Mouse (Mus musculus) limb, embryonic 13.5 days (tissue): ENCODE measurements around the gene Frs3. TPM values are rescaled to one million over a fixed set of nuclear protein-coding genes. Genes with fewer than 3 reads are reported as not detected.

Experiments
- ATAC-seq: fragments of 200-750 bp; cut with Nextera tagmentation; 2 replicates; pipeline ENCODE4 v1.8.0; 2017; ENCODE audit warnings: low read depth, moderate number of reproducible peaks, moderate TSS enrichment; ENCODE audit not compliant: low FRiP score
- H3K27ac ChIP-seq: fragments of 300-500 bp; sonication (generic); 2 replicates; pipeline ENCODE4 v1.5.1; 2015; ENCODE audit warnings: inconsistent platforms, mild to moderate bottlenecking, moderate library complexity
- H3K27me3 ChIP-seq: fragments of 300-500 bp; sonication (generic); 2 replicates; pipeline ENCODE4 v1.6.1; 2015; ENCODE audit warnings: mild to moderate bottlenecking, inconsistent platforms
- H3K36me3 ChIP-seq: fragments of 300-500 bp; sonication (generic); 2 replicates; pipeline ENCODE4 v1.6.1; 2015; ENCODE audit warnings: inconsistent platforms, mild to moderate bottlenecking, moderate library complexity
- H3K4me1 ChIP-seq: fragments of 300-500 bp; sonication (generic); 2 replicates; pipeline ENCODE4 v1.6.1; 2015; ENCODE audit warnings: inconsistent platforms
- H3K4me2 ChIP-seq: fragments of 300-500 bp; sonication (generic); replicated peaks from 2 replicates; pipeline ENCODE4 v1.6.1; 2015; ENCODE audit warnings: inconsistent platforms, mild to moderate bottlenecking, moderate library complexity
- H3K4me3 ChIP-seq: fragments of 300-500 bp; sonication (generic); 2 replicates; pipeline ENCODE4 v1.5.1; 2015; ENCODE audit warnings: moderate library complexity, mild to moderate bottlenecking, inconsistent platforms
- H3K9ac ChIP-seq: fragments of 300-500 bp; sonication (generic); 2 replicates; pipeline ENCODE4 v1.6.1; 2015; ENCODE audit warnings: mild to moderate bottlenecking, inconsistent platforms
- H3K9me3 ChIP-seq: fragments of 300-500 bp; sonication (generic); 2 replicates; pipeline ENCODE4 v1.6.1; 2016; ENCODE audit warnings: inconsistent platforms
- WGBS: fragments of 180-500 bp; shearing (Covaris S2); methylation state at CpG from one replicate; pipeline ENCODE4 v1.1.7; 2015; 5-methylcytosine and 5-hydroxymethylcytosine counted together
- polyA plus RNA-seq: library from polyadenylated mRNA; unstranded; fragments of >200 nt; fragmentation: Nextera tagmentation; extraction: Ambion mirVana; gene quantifications from 2 replicates; pipeline ENCODE4 v1.2.1, GENCODE M21; 2015

Gene Frs3
- polyA plus RNA-seq, 1 experiment from 2014 or later, result 6.3 TPM

DNA sequence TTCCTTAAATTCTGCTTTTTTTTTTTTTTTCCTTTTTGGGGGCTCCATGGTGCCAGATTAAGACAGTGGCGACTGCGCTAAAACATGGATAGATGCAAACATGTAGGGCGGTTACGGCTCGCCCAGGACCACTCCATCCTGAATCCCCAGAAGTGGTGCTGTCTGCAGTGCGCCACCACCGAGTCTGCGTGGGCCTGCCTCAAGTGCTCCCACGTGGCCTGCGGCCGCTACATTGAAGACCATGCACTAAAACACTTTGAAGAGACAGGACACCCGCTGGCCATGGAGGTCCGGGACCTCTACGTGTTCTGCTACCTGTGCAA, 16.9 kb upstream of the Frs3 start:
- 15% methylated on average over 14 of the region's 14 CpGs for WGBS
- H3K27ac ChIP-seq, result no peak overlapping the region
- peak overlapping the region; percentile 48 for H3K4me3 ChIP-seq
- peak overlapping the region; percentile 89 for H3K4me2 ChIP-seq
- peak overlapping the region; percentile 68 for H3K9ac ChIP-seq
- peak; percentile 52 for ATAC-seq
- no peaks in the 10 kb centered on the region for H3K9me3 ChIP-seq
- peaks cover 19% of the 10 kb centered on the region for H3K36me3 ChIP-seq
- peaks cover 23% of the 10 kb centered on the region for H3K27me3 ChIP-seq
- peaks cover 15% of the 10 kb centered on the region for H3K4me1 ChIP-seq

DNA sequence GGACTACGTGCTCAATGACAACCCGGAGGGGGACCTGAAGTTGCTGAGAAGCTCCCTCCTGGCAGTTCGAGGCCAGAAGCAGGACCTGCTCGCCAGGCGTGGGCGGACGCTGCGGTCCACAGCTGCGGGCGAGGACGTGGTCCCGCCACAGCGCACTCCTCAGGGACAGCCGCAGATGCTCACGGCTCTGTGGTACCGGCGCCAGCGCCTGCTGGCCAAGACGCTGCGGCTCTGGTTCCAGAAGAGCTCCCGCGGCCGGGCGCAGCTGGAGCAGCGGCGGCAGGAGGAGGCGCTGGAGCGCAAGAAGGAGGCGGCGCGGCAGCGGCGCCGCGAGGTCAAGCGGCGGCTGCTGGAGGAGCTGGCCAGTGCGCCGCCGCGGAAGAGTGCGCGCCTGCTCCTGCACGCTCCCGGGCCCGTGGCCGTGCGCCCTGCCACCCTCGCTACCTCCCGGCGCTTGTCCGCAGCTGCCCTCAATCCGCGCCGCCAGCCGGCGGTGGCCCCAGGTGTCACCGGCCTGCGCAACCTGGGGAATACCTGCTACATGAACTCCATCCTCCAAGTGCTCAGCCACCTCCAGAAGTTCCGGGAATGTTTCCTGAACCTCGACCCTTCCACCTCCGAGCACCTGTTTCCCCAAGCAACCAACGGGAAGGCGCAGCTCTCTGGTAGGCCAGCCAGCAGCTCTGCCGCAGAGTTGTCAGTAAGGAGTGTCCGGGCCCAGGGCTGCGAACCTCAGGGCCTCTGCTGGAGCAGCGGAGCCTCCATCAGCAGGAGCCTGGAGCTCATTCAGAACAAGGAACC, 16.3 kb upstream of the Frs3 start:
- Histone ChIP-seq H3K4me2 (peak overlapping the region; percentile 89), H3K27me3 (peaks cover 23% of the 10 kb centered on the region), H3K4me3 (peak overlapping the region; percentile 48), H3K4me1 (peaks cover 15% of the 10 kb centered on the region), H3K27ac (no peak overlapping the region), H3K9ac (peak overlapping the region; percentile 68), H3K36me3 (peaks cover 19% of the 10 kb centered on the region), H3K9me3 (no peaks in the 10 kb centered on the region)
- peak; percentile 83 for ATAC-seq
- WGBS, result 5% methylated on average over 60 of the region's 68 CpGs

DNA sequence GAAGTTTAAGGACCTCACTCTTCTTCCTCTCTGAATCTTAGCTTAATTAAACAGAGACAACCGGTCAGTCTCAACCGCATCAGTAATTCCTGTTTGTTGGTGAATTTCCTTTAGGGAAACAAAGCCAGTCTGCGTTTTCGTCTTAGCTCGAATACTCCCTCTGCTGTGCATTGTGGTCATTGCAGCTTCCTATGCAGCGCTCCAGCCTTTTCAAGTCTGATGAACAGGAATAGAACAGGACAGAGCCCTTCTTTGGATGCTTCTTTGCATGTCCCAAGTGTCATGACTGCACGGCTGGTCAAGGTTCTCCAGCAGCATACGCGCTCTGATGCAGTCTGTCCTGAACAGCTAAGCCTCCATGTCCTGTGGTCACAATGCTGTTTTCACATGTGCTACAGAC, 12.2 kb upstream of the Frs3 start:
- no peak for ATAC-seq
- Histone ChIP-seq H3K9ac (no peak overlapping the region), H3K4me1 (peaks cover 15% of the 10 kb centered on the region), H3K27me3 (peaks cover 13% of the 10 kb centered on the region), H3K36me3 (peaks cover 54% of the 10 kb centered on the region), H3K4me3 (no peak overlapping the region), H3K9me3 (no peaks in the 10 kb centered on the region), H3K4me2 (no peak overlapping the region), H3K27ac (no peak overlapping the region)
- 25% methylated on average over 9 of the region's 9 CpGs for WGBS

DNA sequence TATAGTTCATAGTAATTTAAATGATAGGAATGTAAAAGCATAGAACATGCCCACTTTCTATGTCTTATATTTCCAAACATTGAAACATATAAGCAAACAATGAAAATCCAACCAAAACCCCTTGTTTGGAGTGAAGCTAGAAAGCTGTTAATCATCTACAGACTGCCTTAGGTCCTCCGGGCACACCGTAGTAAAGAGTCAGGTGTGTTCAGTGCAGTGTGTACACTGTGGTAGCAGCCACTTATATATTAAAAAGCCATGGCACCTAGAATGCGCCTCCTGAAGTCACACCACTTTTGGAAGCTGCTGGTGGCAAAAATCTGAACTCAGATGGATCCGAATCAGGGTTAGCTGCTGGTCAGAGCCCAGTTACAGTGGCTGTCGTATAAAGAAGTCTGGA, 10.6 kb upstream of the Frs3 start:
- WGBS, result 87% methylated on average over 5 of the region's 5 CpGs
- Histone ChIP-seq H3K9ac (no peak overlapping the region), H3K4me2 (no peak overlapping the region), H3K36me3 (peaks cover 64% of the 10 kb centered on the region), H3K4me1 (peaks cover under 1% of the 10 kb centered on the region), H3K4me3 (no peak overlapping the region), H3K27ac (no peak overlapping the region), H3K9me3 (no peaks in the 10 kb centered on the region), H3K27me3 (peaks cover 1% of the 10 kb centered on the region)
- no peak for ATAC-seq

DNA sequence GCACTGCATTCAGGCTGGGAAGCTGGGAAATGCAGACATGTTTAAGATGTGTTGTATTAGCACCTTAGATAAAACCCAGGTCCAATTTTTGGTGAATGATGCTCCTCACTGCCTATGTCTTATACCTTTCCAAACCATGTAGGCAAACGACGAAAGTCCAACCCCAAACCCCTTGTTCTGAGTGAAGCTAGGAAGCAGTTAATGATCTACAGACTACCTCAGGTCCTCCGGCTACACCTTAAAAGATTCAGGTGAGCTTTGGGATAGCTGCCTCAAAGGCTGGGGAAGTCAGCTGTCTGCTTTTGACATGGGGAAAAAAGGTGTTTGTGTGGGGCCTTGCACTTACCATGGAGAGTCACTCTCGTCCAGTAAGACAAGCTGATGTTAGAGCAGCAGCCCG, 10.1 kb upstream of the Frs3 start:
- ATAC-seq, result no peak
- Histone ChIP-seq H3K27me3 (no peaks in the 10 kb centered on the region), H3K36me3 (peaks cover 67% of the 10 kb centered on the region), H3K9ac (no peak overlapping the region), H3K4me1 (no peaks in the 10 kb centered on the region), H3K4me2 (no peak overlapping the region), H3K9me3 (no peaks in the 10 kb centered on the region), H3K4me3 (no peak overlapping the region), H3K27ac (no peak overlapping the region)
- WGBS, result 88% methylated on average over 5 of the region's 5 CpGs

DNA sequence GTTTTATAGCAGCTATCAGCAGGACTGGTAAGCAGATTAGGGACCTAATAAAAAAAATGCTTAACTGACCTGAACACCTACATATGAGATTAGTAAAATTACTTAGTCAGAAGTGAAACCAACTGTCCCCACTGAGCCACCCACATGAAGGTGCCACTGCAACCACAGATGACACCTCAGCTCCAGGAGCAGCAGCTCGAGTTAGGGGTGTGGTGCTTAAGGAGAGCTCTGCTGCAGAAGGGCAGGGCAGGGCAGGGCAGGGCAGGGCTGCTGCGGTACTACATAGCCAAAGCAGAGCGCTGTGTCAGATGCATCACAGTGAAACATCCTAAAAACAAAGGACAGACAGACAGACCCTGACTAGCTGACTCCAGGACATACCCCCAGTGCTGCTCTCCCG, 6.0 kb upstream of the Frs3 start:
- no peak overlapping the region for H3K4me3 ChIP-seq
- H3K9ac ChIP-seq, result no peak overlapping the region
- H3K4me1 ChIP-seq, result peaks cover 9% of the 10 kb centered on the region
- no peak overlapping the region for H3K4me2 ChIP-seq
- WGBS, result 78% methylated on average over 4 of the region's 4 CpGs
- peaks cover 76% of the 10 kb centered on the region for H3K36me3 ChIP-seq
- H3K27me3 ChIP-seq, result no peaks in the 10 kb centered on the region
- H3K9me3 ChIP-seq, result no peaks in the 10 kb centered on the region
- H3K27ac ChIP-seq, result no peak overlapping the region
- ATAC-seq, result no peak

DNA sequence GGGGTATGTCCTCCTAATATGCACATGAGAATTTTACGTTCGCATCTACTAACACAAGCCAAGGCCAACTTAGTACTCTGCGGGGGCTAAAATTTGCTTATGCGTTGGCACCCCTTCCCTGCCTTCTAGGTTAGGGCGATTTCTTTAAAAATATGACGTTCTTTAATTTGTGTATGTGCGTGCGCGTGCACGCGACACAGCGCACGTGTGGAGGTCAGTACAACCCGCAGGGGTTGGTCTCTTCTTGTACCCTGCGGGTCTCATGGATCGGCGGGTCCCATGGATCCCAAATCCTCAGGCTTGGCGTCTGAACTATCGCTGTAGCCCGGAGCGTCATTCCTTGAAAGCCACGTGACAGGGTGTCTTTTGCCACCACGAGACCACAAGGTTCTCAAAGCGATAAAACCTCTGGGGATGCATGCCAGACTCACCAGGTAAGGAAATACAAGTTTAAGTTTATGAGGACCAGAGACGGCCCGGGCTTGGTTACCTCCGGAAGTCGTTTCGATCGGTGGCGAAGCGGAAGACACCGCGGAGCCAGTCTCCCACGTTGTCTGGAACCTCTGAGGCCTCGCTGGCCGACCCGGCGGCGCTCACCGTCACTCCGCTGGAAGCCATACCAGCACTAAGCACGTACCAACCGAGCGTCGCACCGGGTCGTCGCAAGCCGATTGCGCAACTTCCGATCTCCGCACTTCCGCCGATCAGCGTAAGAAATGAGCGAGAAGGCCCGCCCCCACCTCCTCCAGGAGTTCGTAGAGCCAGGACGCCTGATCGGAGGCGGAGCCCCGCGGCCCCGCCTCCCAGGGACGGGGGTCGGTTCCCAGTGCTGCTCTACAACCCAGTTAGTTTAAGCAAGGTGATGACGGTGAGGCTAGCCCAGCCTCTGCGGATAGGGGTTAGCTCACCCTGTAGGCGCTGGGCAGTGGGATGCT, 1.2 kb upstream of the Frs3 start:
- Histone ChIP-seq H3K27ac (peak overlapping the region; percentile 73; the same call in 1 of the 2 replicates), H3K9me3 (no peaks in the 10 kb centered on the region), H3K9ac (peak overlapping the region; percentile 83), H3K36me3 (peaks cover 34% of the 10 kb centered on the region), H3K4me3 (peak overlapping the region; percentile 89), H3K4me2 (peak overlapping the region; percentile 97), H3K27me3 (0 out of 2 replicates have a peak, but pooled peaks cover 1% of the 10 kb centered on the region), H3K4me1 (peaks cover 24% of the 10 kb centered on the region)
- peak; percentile 92 for ATAC-seq
- under 1% methylated on average over 70 of the region's 70 CpGs for WGBS

DNA sequence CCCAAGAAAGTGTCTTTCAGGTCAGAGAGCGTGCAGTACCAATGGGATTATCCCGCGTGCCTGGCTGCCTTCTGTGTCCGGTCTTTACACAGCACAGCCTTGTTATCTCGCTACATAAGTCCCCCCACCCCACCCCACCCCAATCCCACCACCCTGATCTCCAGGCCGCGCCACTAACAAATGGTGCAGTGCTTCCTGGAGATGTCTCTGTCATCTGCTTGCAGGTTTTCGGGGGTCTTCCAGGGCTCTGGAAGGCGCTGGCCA, 554 bp upstream of the Frs3 start, which contains the start of gene Tomm6:
TSS of gene Tomm6 (minus strand) at position 43 of the 264 bp plus-strand sequence.
- Histone ChIP-seq H3K4me2 (peak within 1 kb of the TSS; percentile 97), H3K9me3 (no peaks in the 10 kb centered on the region), H3K27me3 (0 out of 2 replicates have a peak, but pooled peaks cover 7% of the 10 kb centered on the region), H3K36me3 (peaks cover 28% of the 10 kb centered on the region), H3K4me3 (peak within 1 kb of the TSS; percentile 89), H3K4me1 (peaks cover 24% of the 10 kb centered on the region), H3K27ac (peak within 1 kb of the TSS; percentile 73; the same call in 1 of the 2 replicates), H3K9ac (peak within 1 kb of the TSS; percentile 83)
- WGBS, result under 1% methylated on average over 9 of the region's 9 CpGs
- no peak for ATAC-seq

DNA sequence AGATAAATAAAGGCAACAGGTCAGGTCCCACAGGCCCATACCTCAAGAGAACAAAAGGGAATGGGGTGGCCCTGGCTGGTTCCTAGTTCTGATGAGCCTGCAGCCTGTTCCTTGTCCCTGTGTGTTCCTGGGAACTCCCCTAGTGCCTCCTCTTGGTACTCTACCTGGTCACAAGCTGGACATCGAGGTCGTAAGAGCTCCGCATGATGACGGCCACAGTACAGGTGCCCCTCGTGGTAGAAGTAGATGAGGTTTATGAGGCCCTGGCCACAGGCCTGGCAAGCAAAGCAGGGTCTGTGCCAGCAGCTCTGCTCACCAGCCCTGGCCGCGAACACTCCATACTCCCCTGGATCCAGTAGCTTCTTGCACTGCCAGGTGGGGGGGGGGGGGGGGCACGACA, 1.1 kb downstream of the Frs3 start:
- H3K27ac ChIP-seq, result no peak overlapping the region
- peaks cover 33% of the 10 kb centered on the region for H3K4me1 ChIP-seq
- H3K9me3 ChIP-seq, result no peaks in the 10 kb centered on the region
- H3K4me2 ChIP-seq, result peak overlapping the region; percentile 97
- ATAC-seq, result no peak
- H3K36me3 ChIP-seq, result peaks cover 15% of the 10 kb centered on the region
- WGBS, result 69% methylated on average over 8 of the region's 8 CpGs
- no peak overlapping the region for H3K9ac ChIP-seq
- peak overlapping the region; percentile 89 for H3K4me3 ChIP-seq
- 0 out of 2 replicates have a peak, but pooled peaks cover 9% of the 10 kb centered on the region for H3K27me3 ChIP-seq

DNA sequence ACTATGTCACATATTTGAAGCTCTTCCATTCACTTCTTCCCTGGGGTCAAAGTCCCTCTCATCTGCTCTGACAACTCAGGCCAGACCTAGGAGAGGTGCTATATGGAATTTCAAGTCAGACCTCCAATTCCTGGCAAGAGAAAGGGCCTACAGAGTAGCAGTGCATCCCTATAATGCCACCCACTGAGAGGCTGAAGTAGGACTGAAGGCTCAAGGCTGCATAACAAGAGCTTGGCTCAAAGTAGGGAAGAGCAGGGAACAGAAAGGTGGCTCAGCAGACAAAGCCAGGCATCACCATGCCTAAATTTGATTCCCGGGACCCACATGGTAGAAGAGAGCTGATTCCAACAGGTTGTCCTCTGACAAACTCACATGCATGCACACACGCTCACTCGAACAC, 2.8 kb downstream of the Frs3 start:
- Histone ChIP-seq H3K27ac (no peak overlapping the region), H3K9ac (no peak overlapping the region), H3K27me3 (0 out of 2 replicates have a peak, but pooled peaks cover 9% of the 10 kb centered on the region), H3K4me1 (peaks cover 37% of the 10 kb centered on the region), H3K4me3 (no peak overlapping the region), H3K4me2 (no peak overlapping the region), H3K36me3 (0 out of 2 replicates have a peak, but pooled peaks cover 3% of the 10 kb centered on the region), H3K9me3 (no peaks in the 10 kb centered on the region)
- no peak for ATAC-seq
- 89% methylated on average over 3 of the region's 3 CpGs for WGBS

DNA sequence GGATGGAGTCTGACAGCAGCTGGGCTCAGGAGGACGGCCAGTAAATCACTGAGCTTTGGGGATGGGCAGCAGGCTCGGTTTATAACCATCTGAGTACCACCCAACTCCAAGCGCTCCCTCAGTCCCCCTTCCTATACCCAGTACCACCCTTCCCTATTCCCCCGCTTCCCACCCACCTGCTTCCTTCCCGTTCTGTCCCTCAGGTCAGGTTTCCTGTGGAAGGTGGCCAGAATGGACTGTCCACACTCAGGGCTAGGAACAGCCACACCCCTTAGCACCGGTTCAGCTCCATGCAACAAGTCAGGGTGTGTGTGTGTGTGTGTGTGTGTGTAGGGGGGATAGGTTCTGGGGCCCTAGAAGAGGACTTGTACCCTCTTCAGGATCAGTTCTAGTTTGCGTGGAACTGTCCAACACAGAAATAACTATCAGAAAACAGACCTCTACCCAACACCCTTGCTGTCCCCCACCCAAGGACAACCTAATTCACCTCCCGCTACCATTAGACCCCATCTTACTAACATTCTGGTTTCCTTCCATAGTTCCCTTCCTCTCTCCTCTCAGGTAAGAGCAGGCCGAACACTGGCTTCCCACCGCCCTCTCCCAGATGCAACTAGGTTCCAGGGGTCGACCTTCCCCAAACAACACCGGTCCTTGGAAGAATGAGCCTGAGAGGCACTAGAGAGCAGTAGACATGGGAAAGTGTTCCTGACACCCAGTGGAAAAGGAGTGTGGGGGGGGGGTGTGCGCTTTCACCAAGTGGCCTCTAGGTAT, 5.0 kb downstream of the Frs3 start:
- H3K9me3 ChIP-seq, result no peaks in the 10 kb centered on the region
- H3K4me2 ChIP-seq, result peak overlapping the region; percentile 70
- H3K9ac ChIP-seq, result peak overlapping the region; percentile 86
- H3K36me3 ChIP-seq, result peaks cover 13% of the 10 kb centered on the region
- no peak for ATAC-seq
- WGBS, result 33% methylated on average over 13 of the region's 13 CpGs
- H3K4me1 ChIP-seq, result peaks cover 29% of the 10 kb centered on the region
- peak overlapping the region; percentile 79 for H3K4me3 ChIP-seq
- peak overlapping the region; percentile 34; the same call in 1 of the 2 replicates for H3K27ac ChIP-seq
- H3K27me3 ChIP-seq, result 0 out of 2 replicates have a peak, but pooled peaks cover 9% of the 10 kb centered on the region

DNA sequence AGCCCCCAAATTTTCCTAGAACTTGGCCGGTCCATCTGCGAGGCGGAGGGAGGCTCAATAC, 5.4 kb downstream of the Frs3 start, which contains the start of gene Gm21981:
TSS of gene Gm21981 (minus strand) at position 14 of the 61 bp plus-strand sequence.
- 0% methylated on average over 3 of the region's 3 CpGs for WGBS
- Histone ChIP-seq H3K9ac (peak within 1 kb of the TSS; percentile 86), H3K27ac (peak within 1 kb of the TSS; percentile 34; the same call in 1 of the 2 replicates), H3K27me3 (0 out of 2 replicates have a peak, but pooled peaks cover 9% of the 10 kb centered on the region), H3K9me3 (no peaks in the 10 kb centered on the region), H3K4me3 (peak within 1 kb of the TSS; percentile 79), H3K4me1 (peaks cover 27% of the 10 kb centered on the region), H3K36me3 (peaks cover 17% of the 10 kb centered on the region), H3K4me2 (peak within 1 kb of the TSS; percentile 70)
- no peak for ATAC-seq
